Mouse (Mus musculus): ENCODE data around the gene Gm614.

GRCm38 (mm10) chrX:101268755-101269124 is 4.9 kb upstream of the Gm614 start, which contains the start of gene Gm20489:
- TF ChIP-seq POLR2A (IDR thresholded peaks at IDR 0.05; ENCODE audit: extremely low read depth, insufficient read depth, low read length) = no peak
- TF ChIP-seq CTCF (IDR thresholded peaks at IDR 0.05; ENCODE audit: extremely low read depth, insufficient read depth, low read length) = no peak
